Mouse (Mus musculus) hindbrain, embryonic 15.5 days (tissue): ENCODE measurements around the gene Gm20388. TPM values are rescaled to one million over a fixed set of nuclear protein-coding genes. Genes with fewer than 3 reads are reported as not detected.

Experiments
- ATAC-seq: fragments of 200-750 bp; cut with Nextera tagmentation; 2 replicates; pipeline ENCODE4 v1.8.0; 2017; ENCODE audit warnings: low read depth, moderate number of reproducible peaks, moderate TSS enrichment; ENCODE audit not compliant: low FRiP score
- H3K27ac ChIP-seq: fragments of 300-500 bp; sonication (generic); replicated peaks from 2 replicates; pipeline ENCODE4 v1.5.1; 2015; ENCODE audit warnings: mild to moderate bottlenecking, inconsistent platforms
- H3K27me3 ChIP-seq: fragments of 300-500 bp; sonication (generic); 2 replicates; pipeline ENCODE4 v1.6.1; 2015; ENCODE audit warnings: control low read depth, inconsistent platforms
- H3K36me3 ChIP-seq: fragments of 300-500 bp; sonication (generic); 2 replicates; pipeline ENCODE4 v1.6.1; 2015; ENCODE audit warnings: control low read depth, inconsistent platforms
- H3K4me1 ChIP-seq: fragments of 300-500 bp; sonication (generic); replicated peaks from 2 replicates; pipeline ENCODE4 v1.6.1; 2015; ENCODE audit warnings: control low read depth, inconsistent platforms
- H3K4me2 ChIP-seq: fragments of 300-500 bp; sonication (generic); 2 replicates; pipeline ENCODE4 v1.6.1; 2015; ENCODE audit warnings: moderate library complexity, mild to moderate bottlenecking, inconsistent platforms
- H3K4me3 ChIP-seq: fragments of 300-500 bp; sonication (generic); 2 replicates; pipeline ENCODE4 v1.5.1; 2015; ENCODE audit warnings: mild to moderate bottlenecking, inconsistent platforms
- H3K9ac ChIP-seq: fragments of 300-500 bp; sonication (generic); 2 replicates; pipeline ENCODE4 v1.6.1; 2015; ENCODE audit warnings: inconsistent platforms
- H3K9me3 ChIP-seq: fragments of 300-500 bp; sonication (generic); 2 replicates; pipeline ENCODE4 v1.6.1; 2016; ENCODE audit warnings: control low read depth, inconsistent platforms
- WGBS: fragments of 180-500 bp; shearing (Covaris S2); methylation state at CpG from one replicate; pipeline ENCODE4 v1.1.7; 2015; 5-methylcytosine and 5-hydroxymethylcytosine counted together
- polyA plus RNA-seq: library from polyadenylated mRNA; unstranded; fragments of >200 nt; fragmentation: Nextera tagmentation; extraction: Ambion mirVana; gene quantifications from 2 replicates; pipeline ENCODE4 v1.2.1, GENCODE M21; 2015

Gm20388 gene
- polyA plus RNA-seq, 1 experiment from 2014 or later = 5.4 TPM

GRCm38 (mm10) chr8:122700628-122701027 is 2790.0 kb downstream of the Gm20388 start:
- WGBS = 81% methylated on average over 13 of the region's 13 CpGs
- H3K9ac ChIP-seq = no peak overlapping the region
- no peaks in the 10 kb centered on the region for H3K27me3 ChIP-seq
- no peak overlapping the region for H3K4me2 ChIP-seq
- no peak overlapping the region for H3K4me3 ChIP-seq
- peaks cover 2% of the 10 kb centered on the region for H3K4me1 ChIP-seq
- H3K27ac ChIP-seq = no peak overlapping the region
- H3K9me3 ChIP-seq = no peaks in the 10 kb centered on the region
- no peaks in the 10 kb centered on the region for H3K36me3 ChIP-seq
- ATAC-seq = no peak

GRCm38 (mm10) chr8:122701441-122702185 is 2791.0 kb downstream of the Gm20388 start:
- Histone ChIP-seq H3K4me3 (no peak overlapping the region), H3K4me2 (no peak overlapping the region), H3K9me3 (no peaks in the 10 kb centered on the region), H3K27me3 (no peaks in the 10 kb centered on the region), H3K4me1 (peaks cover 9% of the 10 kb centered on the region), H3K27ac (no peak overlapping the region), H3K9ac (no peak overlapping the region), H3K36me3 (no peaks in the 10 kb centered on the region)
- ATAC-seq = no peak
- WGBS = 92% methylated on average over 12 of the region's 12 CpGs

GRCm38 (mm10) chr8:122702301-122702941 is 2791.8 kb downstream of the Gm20388 start:
- H3K36me3 ChIP-seq = no peaks in the 10 kb centered on the region
- 58% methylated on average over 10 of the region's 10 CpGs for WGBS

GRCm38 (mm10) chr8:122702957-122703356 is 2792.3 kb downstream of the Gm20388 start:
- 89% methylated on average over 6 of the region's 6 CpGs for WGBS
- H3K4me1 ChIP-seq = peaks cover 9% of the 10 kb centered on the region
- H3K9ac ChIP-seq = no peak overlapping the region
- H3K36me3 ChIP-seq = no peaks in the 10 kb centered on the region
- no peak overlapping the region for H3K4me2 ChIP-seq
- H3K27ac ChIP-seq = no peak overlapping the region
- no peak overlapping the region for H3K4me3 ChIP-seq
- no peaks in the 10 kb centered on the region for H3K9me3 ChIP-seq
- no peaks in the 10 kb centered on the region for H3K27me3 ChIP-seq
- no peak for ATAC-seq

More at GRCm38 (mm10) chr8:122702301-122702941, 2791.8 kb downstream of the Gm20388 start:
- Histone ChIP-seq H3K4me3 (no peak overlapping the region), H3K4me1 (peaks cover 9% of the 10 kb centered on the region), H3K9me3 (no peaks in the 10 kb centered on the region), H3K27ac (no peak overlapping the region), H3K27me3 (no peaks in the 10 kb centered on the region), H3K9ac (no peak overlapping the region), H3K4me2 (no peak overlapping the region)
- ATAC-seq = no peak

- Histone ChIP-seq H3K27me3 (no peaks in the 10 kb centered on the region), H3K27ac (no peak overlapping the region), H3K4me1 (peaks cover 14% of the 10 kb centered on the region), H3K4me3 (no peak overlapping the region), H3K9me3 (no peaks in the 10 kb centered on the region), H3K4me2 (no peak overlapping the region), H3K36me3 (no peaks in the 10 kb centered on the region), H3K9ac (no peak overlapping the region)
- ATAC-seq = no peak
- 89% methylated on average over 3 of the region's 3 CpGs for WGBS
Measured at GRCm38 (mm10) chr8:122704612-122705011, 2794.0 kb downstream of the Gm20388 start.

GRCm38 (mm10) chr8:122705901-122706561 is 2795.4 kb downstream of the Gm20388 start:
- Histone ChIP-seq H3K9me3 (no peaks in the 10 kb centered on the region), H3K4me3 (no peak overlapping the region), H3K36me3 (no peaks in the 10 kb centered on the region), H3K4me2 (no peak overlapping the region), H3K27ac (no peak overlapping the region), H3K4me1 (peaks cover 16% of the 10 kb centered on the region), H3K9ac (no peak overlapping the region), H3K27me3 (no peaks in the 10 kb centered on the region)
- 0 out of 2 replicates have a peak, but pooled peaks have one; percentile 37 for ATAC-seq
- WGBS = 17% methylated on average over 12 of the region's 12 CpGs

- H3K9me3 ChIP-seq = no peaks in the 10 kb centered on the region
- no peak overlapping the region for H3K4me2 ChIP-seq
- H3K27ac ChIP-seq = no peak overlapping the region
- peaks cover 16% of the 10 kb centered on the region for H3K4me1 ChIP-seq
- H3K4me3 ChIP-seq = no peak overlapping the region
- ATAC-seq = no peak
- H3K9ac ChIP-seq = no peak overlapping the region
- no peaks in the 10 kb centered on the region for H3K27me3 ChIP-seq
- 66% methylated on average over 4 of the region's 4 CpGs for WGBS
- H3K36me3 ChIP-seq = no peaks in the 10 kb centered on the region
Measured at GRCm38 (mm10) chr8:122707184-122707583, 2796.5 kb downstream of the Gm20388 start.

GRCm38 (mm10) chr8:122709340-122710111 is 2798.9 kb downstream of the Gm20388 start:
- H3K4me1 ChIP-seq = peaks cover 16% of the 10 kb centered on the region
- WGBS = 24% methylated on average over 26 of the region's 26 CpGs
- ATAC-seq = peak; percentile 65; the same call in 1 of the 2 replicates
- no peaks in the 10 kb centered on the region for H3K36me3 ChIP-seq
- no peak overlapping the region for H3K9ac ChIP-seq
- H3K27ac ChIP-seq = no peak overlapping the region
- H3K9me3 ChIP-seq = no peaks in the 10 kb centered on the region
- no peak overlapping the region for H3K4me2 ChIP-seq
- H3K27me3 ChIP-seq = no peaks in the 10 kb centered on the region
- no peak overlapping the region for H3K4me3 ChIP-seq

GRCm38 (mm10) chr8:122711480-122711879 is 2800.8 kb downstream of the Gm20388 start:
- peaks cover 11% of the 10 kb centered on the region; the same call in 1 of the 2 replicates for H3K4me1 ChIP-seq
- 0 out of 2 replicates have a peak overlapping the region, but pooled peaks have one; percentile 1 for H3K27ac ChIP-seq
- H3K27me3 ChIP-seq = no peaks in the 10 kb centered on the region
- no peak overlapping the region for H3K9ac ChIP-seq
- H3K9me3 ChIP-seq = no peaks in the 10 kb centered on the region
- no peaks in the 10 kb centered on the region for H3K36me3 ChIP-seq
- no peak overlapping the region for H3K4me3 ChIP-seq
- WGBS = 82% methylated on average over 3 of the region's 3 CpGs
- ATAC-seq = no peak
- H3K4me2 ChIP-seq = no peak overlapping the region

- no peak for ATAC-seq
- 79% methylated on average over 11 of the region's 11 CpGs for WGBS
- H3K27ac ChIP-seq = 0 out of 2 replicates have a peak overlapping the region, but pooled peaks have one; percentile 1
Measured at GRCm38 (mm10) chr8:122711891-122712365, 2801.3 kb downstream of the Gm20388 start.

GRCm38 (mm10) chr8:122712411-122713156 is 2801.9 kb downstream of the Gm20388 start:
- Histone ChIP-seq H3K9me3 (no peaks in the 10 kb centered on the region), H3K27ac (no peak overlapping the region), H3K4me3 (no peak overlapping the region), H3K4me1 (peaks cover 17% of the 10 kb centered on the region; the same call in 1 of the 2 replicates), H3K9ac (no peak overlapping the region), H3K4me2 (no peak overlapping the region), H3K27me3 (no peaks in the 10 kb centered on the region), H3K36me3 (no peaks in the 10 kb centered on the region)
- no peak for ATAC-seq
- 67% methylated on average over 12 of the region's 12 CpGs for WGBS

More at GRCm38 (mm10) chr8:122711891-122712365, 2801.3 kb downstream of the Gm20388 start:
- H3K9ac ChIP-seq = no peak overlapping the region
- H3K36me3 ChIP-seq = no peaks in the 10 kb centered on the region
- H3K4me2 ChIP-seq = no peak overlapping the region
- H3K9me3 ChIP-seq = no peaks in the 10 kb centered on the region
- peaks cover 15% of the 10 kb centered on the region; the same call in 1 of the 2 replicates for H3K4me1 ChIP-seq
- no peak overlapping the region for H3K4me3 ChIP-seq
- H3K27me3 ChIP-seq = no peaks in the 10 kb centered on the region
